Mouse (Mus musculus) kidney, postnatal 0 days (tissue): ENCODE data around the gene Fer. TPM values are rescaled to one million over a fixed set of nuclear protein-coding genes. Genes with fewer than 3 reads are reported as not detected.

Source experiments
- ATAC-seq: fragments of 200-750 bp; cut with Nextera tagmentation; replicated peaks from 2 replicates; pipeline ENCODE4 v1.8.0; 2017; ENCODE audit warnings: low read depth, moderate number of reproducible peaks, moderate TSS enrichment, moderate library complexity; ENCODE audit not compliant: low FRiP score
- DNase-seq: peaks from one replicate; pipeline ENCODE4 v3.0.0-alpha.2; 2016; ENCODE audit warnings: low spot score
- H3K27ac ChIP-seq: fragments of 300-500 bp; sonication (generic); 2 replicates; pipeline ENCODE4 v1.5.1; 2014; ENCODE audit warnings: mild to moderate bottlenecking
- H3K27me3 ChIP-seq: fragments of 300-500 bp; sonication (generic); 2 replicates; pipeline ENCODE4 v1.6.1; 2014; ENCODE audit warnings: low read length, mixed read lengths; ENCODE audit not compliant: insufficient read depth
- H3K36me3 ChIP-seq: fragments of 300-500 bp; sonication (generic); 2 replicates; pipeline ENCODE4 v1.6.1; 2014; ENCODE audit warnings: low read length, mixed read lengths; ENCODE audit not compliant: insufficient read depth
- H3K4me1 ChIP-seq: fragments of 300-500 bp; sonication (generic); replicated peaks from 2 replicates; pipeline ENCODE4 v1.6.1; 2014; ENCODE audit warnings: antibody characterized with exemption, low read length, mixed read lengths; ENCODE audit not compliant: insufficient read depth
- H3K4me2 ChIP-seq: fragments of 300-500 bp; sonication (generic); 2 replicates; pipeline ENCODE4 v1.6.1; 2014; ENCODE audit warnings: mild to moderate bottlenecking, low read length, moderate library complexity, mixed read lengths
- H3K4me3 ChIP-seq: fragments of 300-500 bp; sonication (generic); replicated peaks from 2 replicates; pipeline ENCODE4 v1.5.1; 2014; ENCODE audit warnings: low read depth, low read length
- H3K9ac ChIP-seq: fragments of 300-500 bp; sonication (generic); 2 replicates; pipeline ENCODE4 v1.6.1; 2014; ENCODE audit warnings: low read depth, low read length
- H3K9me3 ChIP-seq: fragments of 300-500 bp; sonication (generic); replicated peaks from 2 replicates; pipeline ENCODE4 v1.6.1; 2016; ENCODE audit warnings: low read length, inconsistent platforms, mixed read lengths
- CTCF ChIP-seq: IDR thresholded peaks from 2 replicates; pipeline ENCODE4 v1.5.1; 2016; ENCODE audit warnings: antibody characterized with exemption, low read depth, mild to moderate bottlenecking, moderate library complexity
- WGBS: fragments of 180-500 bp; shearing (Covaris S2); extraction: QIAGEN DNeasy Blood & Tissue Kit; methylation state at CpG from one replicate; pipeline ENCODE4 v1.1.7; 2014; 5-methylcytosine and 5-hydroxymethylcytosine counted together
- polyA plus RNA-seq: library from polyadenylated mRNA; unstranded; fragments of >200 nt; fragmentation: Nextera tagmentation; extraction: Ambion mirVana; gene quantifications from 2 replicates; pipeline ENCODE4 v1.2.1, GENCODE M21; 2015

Gene Fer
- polyA plus RNA-seq, 1 experiment from 2014 or later, result 24.1 TPM

GRCm38 (mm10) chr17:63862399-63862798, 463 bp upstream of the Fer start:
- WGBS, result 17% methylated on average over 3 of the region's 3 CpGs
- no peak overlapping the region for H3K27ac ChIP-seq
- H3K4me3 ChIP-seq, result peak overlapping the region; percentile 75; the same call in 1 of the 2 replicates
- DNase-seq (no peak), ATAC-seq (no peak)
- no peaks in the 10 kb centered on the region for H3K36me3 ChIP-seq
- H3K4me2 ChIP-seq, result peak overlapping the region; percentile 67
- no peak for TF ChIP-seq CTCF
- H3K9me3 ChIP-seq, result no peaks in the 10 kb centered on the region
- 0 out of 2 replicates have a peak, but pooled peaks cover 3% of the 10 kb centered on the region for H3K4me1 ChIP-seq
- no peak overlapping the region for H3K9ac ChIP-seq
- no peaks in the 10 kb centered on the region for H3K27me3 ChIP-seq

- peak within 1 kb of the TSS; percentile 91 for H3K9ac ChIP-seq
- peak within 1 kb of the TSS; percentile 75 for H3K4me3 ChIP-seq
- H3K27ac ChIP-seq, result peak within 1 kb of the TSS; percentile 89
- H3K4me1 ChIP-seq, result 0 out of 2 replicates have a peak, but pooled peaks cover 3% of the 10 kb centered on the region
- H3K36me3 ChIP-seq, result no peaks in the 10 kb centered on the region
- H3K4me2 ChIP-seq, result peak within 1 kb of the TSS; percentile 86
- no peak; the same call in 1 of the 2 replicates for TF ChIP-seq CTCF
- no peaks in the 10 kb centered on the region for H3K27me3 ChIP-seq
- DNase-seq, result peak; percentile 99
- 0% methylated on average over 49 of the region's 55 CpGs for WGBS
- no peaks in the 10 kb centered on the region for H3K9me3 ChIP-seq
- ATAC-seq, result peak; percentile 100
Observed at GRCm38 (mm10) chr17:63863647-63864149, 836 bp downstream of the Fer start, which contains the start of gene A930002H24Rik. A930002H24Rik (minus strand) TSS chr17:63863791.

- under 1% methylated on average over 38 of the region's 48 CpGs for WGBS
- TF ChIP-seq CTCF, result 0 out of 2 replicates have a peak, but pooled peaks have one; percentile 2
- H3K4me2 ChIP-seq, result peak overlapping the region; percentile 86
- no peaks in the 10 kb centered on the region for H3K9me3 ChIP-seq
- H3K36me3 ChIP-seq, result no peaks in the 10 kb centered on the region
- peak overlapping the region; percentile 91 for H3K9ac ChIP-seq
- ATAC-seq (peak; percentile 78), DNase-seq (peak; percentile 36)
- peak overlapping the region; percentile 89 for H3K27ac ChIP-seq
- peak overlapping the region; percentile 75 for H3K4me3 ChIP-seq
- no peaks in the 10 kb centered on the region for H3K27me3 ChIP-seq
- H3K4me1 ChIP-seq, result 0 out of 2 replicates have a peak, but pooled peaks cover 3% of the 10 kb centered on the region
Observed at GRCm38 (mm10) chr17:63864171-63864571, 1.3 kb downstream of the Fer start.

GRCm38 (mm10) chr17:63871773-63872172, 8.9 kb downstream of the Fer start:
- ATAC-seq, result no peak
- Histone ChIP-seq H3K9me3 (no peaks in the 10 kb centered on the region), H3K36me3 (no peaks in the 10 kb centered on the region), H3K27me3 (no peaks in the 10 kb centered on the region), H3K4me3 (no peak overlapping the region), H3K27ac (no peak overlapping the region), H3K4me2 (no peak overlapping the region), H3K9ac (no peak overlapping the region), H3K4me1 (no peaks in the 10 kb centered on the region)
- TF ChIP-seq CTCF, result no peak
- 92% methylated on average over 7 of the region's 7 CpGs for WGBS
- DNase-seq, result no peak

- H3K9me3 ChIP-seq, result no peaks in the 10 kb centered on the region
- H3K36me3 ChIP-seq, result no peaks in the 10 kb centered on the region
Observed at GRCm38 (mm10) chr17:63878889-63879288, 16.0 kb downstream of the Fer start.

GRCm38 (mm10) chr17:63880009-63880408, 17.1 kb downstream of the Fer start:
- TF ChIP-seq CTCF, result no peak
- no peaks in the 10 kb centered on the region for H3K9me3 ChIP-seq
- no peaks in the 10 kb centered on the region for H3K4me1 ChIP-seq
- WGBS, result 74% methylated on average over 4 of the region's 4 CpGs
- H3K4me2 ChIP-seq, result no peak overlapping the region
- no peaks in the 10 kb centered on the region for H3K36me3 ChIP-seq
- no peak overlapping the region for H3K4me3 ChIP-seq
- no peak overlapping the region for H3K27ac ChIP-seq
- H3K27me3 ChIP-seq, result no peaks in the 10 kb centered on the region
- no peak overlapping the region for H3K9ac ChIP-seq
- ATAC-seq (no peak), DNase-seq (no peak)

More at GRCm38 (mm10) chr17:63878889-63879288, 16.0 kb downstream of the Fer start:
- H3K4me3 ChIP-seq, result no peak overlapping the region
- H3K9ac ChIP-seq, result no peak overlapping the region
- no peaks in the 10 kb centered on the region for H3K4me1 ChIP-seq
- no peak for ATAC-seq
- H3K27ac ChIP-seq, result no peak overlapping the region
- TF ChIP-seq CTCF, result no peak
- H3K4me2 ChIP-seq, result no peak overlapping the region
- DNase-seq, result no peak
- H3K27me3 ChIP-seq, result no peaks in the 10 kb centered on the region
- 84% methylated on average over 4 of the region's 4 CpGs for WGBS
